Mouse (Mus musculus) CH12.LX (cell line): Measurements from ENCODE around the gene Ccdc169. TPM values are rescaled to one million over a fixed set of nuclear protein-coding genes. Genes with fewer than 3 reads are reported as not detected.

Source experiments
- DNase-seq: peaks from one replicate; pipeline ENCODE4 v3.0.0-alpha.2; 2013; ENCODE audit errors: extremely low read depth
- H3K27ac ChIP-seq: 2 replicates; pipeline ENCODE4 v1.5.1; 2012; ENCODE audit warnings: low read depth, mild to moderate bottlenecking, control low read depth, moderate library complexity; ENCODE audit not compliant: insufficient read depth
- H3K27me3 ChIP-seq: replicated peaks from 2 replicates; pipeline ENCODE3; 2012; ENCODE audit warnings: inconsistent platforms
- H3K36me3 ChIP-seq, 2 experiments: replicated peaks in 1 of 2; 2 replicates each; pipeline versions ENCODE3 to v1.6.1; 2012; ENCODE audit warnings: inconsistent platforms in 1 of 2, low read length in 1 of 2, mild to moderate bottlenecking in 1 of 2, mixed read lengths in 1 of 2, moderate library complexity in 1 of 2; ENCODE audit not compliant: control insufficient read depth in 1 of 2, insufficient read depth in 1 of 2
- H3K4me1 ChIP-seq, 2 experiments: 2 replicates each; pipeline ENCODE4 v1.6.1; 2012; ENCODE audit warnings: inconsistent platforms in 1 of 2, moderate library complexity in 1 of 2; ENCODE audit not compliant: insufficient read depth in 2 of 2, control insufficient read depth in 1 of 2
- H3K4me2 ChIP-seq: 2 replicates; pipeline ENCODE4 v1.6.1; 2012; ENCODE audit warnings: low read depth, mild to moderate bottlenecking, control low read depth; ENCODE audit not compliant: poor library complexity, insufficient read depth, severe bottlenecking
- H3K4me3 ChIP-seq, 3 experiments: fragments of 150-350 bp in 1 of 3; sonication (generic) in 1 of 3; replicated peaks in 1 of 3; 2 replicates each; pipeline versions ENCODE3 to v1.5.1; 2011 to 2012; ENCODE audit warnings: low read depth in 2 of 3, low read length in 2 of 3, mild to moderate bottlenecking in 2 of 3, moderate library complexity in 2 of 3, control low read depth in 1 of 3, improper control_type of control experiment in 1 of 3, inconsistent platforms in 1 of 3, mixed read lengths in 1 of 3; ENCODE audit not compliant: poor library complexity in 1 of 3
- H3K79me2 ChIP-seq: replicated peaks from 2 replicates; pipeline ENCODE4 v1.6.1; 2012; ENCODE audit warnings: mild to moderate bottlenecking, moderate library complexity; ENCODE audit not compliant: control insufficient read depth, poor library complexity, insufficient read depth, severe bottlenecking; ENCODE audit errors: extremely low read depth
- H3K9ac ChIP-seq: 2 replicates; pipeline ENCODE4 v1.6.1; 2012; ENCODE audit warnings: low read depth, mild to moderate bottlenecking, control low read depth, moderate library complexity; ENCODE audit not compliant: insufficient read depth
- H3K9me3 ChIP-seq: replicated peaks from 2 replicates; pipeline ENCODE3; 2012; ENCODE audit warnings: low read length, inconsistent platforms, mixed read lengths
- BHLHE40 ChIP-seq: IDR thresholded peaks from 2 replicates; pipeline ENCODE4 v1.6.1; 2011; ENCODE audit warnings: mild to moderate bottlenecking, low read depth, low read length, improper control_type of control experiment
- CHD1 ChIP-seq: IDR thresholded peaks from 2 replicates; pipeline ENCODE4 v1.6.1; 2012; ENCODE audit warnings: low read depth, low read length, improper control_type of control experiment, inconsistent platforms
- CHD2 ChIP-seq: IDR thresholded peaks from 2 replicates; pipeline ENCODE4 v1.6.1; 2011; ENCODE audit warnings: low read length, improper control_type of control experiment
- CTCF ChIP-seq, 2 experiments: IDR thresholded peaks in 1 of 2; conservative IDR thresholded peaks in 1 of 2; 2 replicates each; pipeline ENCODE4 v1.5.1; 2011 to 2012; ENCODE audit warnings: low read depth in 2 of 2, low read length in 2 of 2, improper control_type of control experiment in 1 of 2, inconsistent platforms in 1 of 2, mild to moderate bottlenecking in 1 of 2, moderate library complexity in 1 of 2
- EP300 ChIP-seq: IDR thresholded peaks from 2 replicates; pipeline ENCODE4 v1.6.1; 2011; ENCODE audit warnings: low read length, improper control_type of control experiment
- ETS1 ChIP-seq: conservative IDR thresholded peaks from 2 replicates; pipeline ENCODE4 v1.6.1; 2012; ENCODE audit warnings: low read depth, mild to moderate bottlenecking, inconsistent platforms, low read length, improper control_type of control experiment, moderate library complexity
- HCFC1 ChIP-seq: IDR thresholded peaks from 2 replicates; pipeline ENCODE4 v1.6.1; 2012; ENCODE audit warnings: low read depth, mild to moderate bottlenecking, inconsistent platforms, low read length, improper control_type of control experiment
- IRF4 ChIP-seq: IDR thresholded peaks from 2 replicates; pipeline ENCODE4 v1.6.1; 2014; ENCODE audit warnings: low read depth, mild to moderate bottlenecking, inconsistent platforms, low read length, improper control_type of control experiment
- JUN ChIP-seq: IDR thresholded peaks from 2 replicates; pipeline ENCODE4 v1.6.1; 2011; ENCODE audit warnings: low read depth, mild to moderate bottlenecking, low read length, improper control_type of control experiment, moderate library complexity; ENCODE audit not compliant: insufficient read depth
- MAFK ChIP-seq: IDR thresholded peaks from 2 replicates; pipeline ENCODE4 v1.6.1; 2011; ENCODE audit warnings: low read length, improper control_type of control experiment; ENCODE audit not compliant: insufficient replicate concordance
- MAX ChIP-seq: IDR thresholded peaks from 2 replicates; pipeline ENCODE4 v1.6.1; 2011; ENCODE audit warnings: low read length, improper control_type of control experiment
- MYC ChIP-seq: IDR thresholded peaks from 2 replicates; pipeline ENCODE4 v1.6.1; 2011; ENCODE audit warnings: low read depth, mild to moderate bottlenecking, improper control_type of control experiment, low read length
- NRF1 ChIP-seq: IDR thresholded peaks from 2 replicates; pipeline ENCODE4 v1.6.1; 2014; ENCODE audit warnings: low read depth, mild to moderate bottlenecking, inconsistent platforms, low read length, improper control_type of control experiment, moderate library complexity
- POLR2A ChIP-seq: IDR thresholded peaks from 2 replicates; pipeline ENCODE4 v1.6.1; 2011; ENCODE audit warnings: low read depth, mild to moderate bottlenecking, improper control_type of control experiment, low read length
- POLR2AphosphoS2 ChIP-seq: IDR thresholded peaks from 2 replicates; pipeline ENCODE4 v1.6.1; 2011; ENCODE audit warnings: low read depth, low read length, improper control_type of control experiment
- RAD21 ChIP-seq: IDR thresholded peaks from 2 replicates; pipeline ENCODE4 v1.6.1; 2011; ENCODE audit warnings: low read depth, mild to moderate bottlenecking, low read length, improper control_type of control experiment, moderate library complexity
- RCOR1 ChIP-seq: conservative IDR thresholded peaks from 2 replicates; pipeline ENCODE4 v1.6.1; 2012; ENCODE audit warnings: low read depth, mild to moderate bottlenecking, inconsistent platforms, low read length, improper control_type of control experiment
- SIN3A ChIP-seq: IDR thresholded peaks from 2 replicates; pipeline ENCODE4 v1.6.1; 2012; ENCODE audit warnings: low read length, improper control_type of control experiment, inconsistent platforms
- TCF12 ChIP-seq: IDR thresholded peaks from 2 replicates; pipeline ENCODE4 v1.6.1; 2014; ENCODE audit warnings: low read depth, mild to moderate bottlenecking, inconsistent platforms, low read length, improper control_type of control experiment
- UBTF ChIP-seq: IDR thresholded peaks from 2 replicates; pipeline ENCODE4 v1.6.1; 2012; ENCODE audit warnings: low read depth, mild to moderate bottlenecking, inconsistent platforms, low read length, improper control_type of control experiment, moderate library complexity
- USF2 ChIP-seq: conservative IDR thresholded peaks from 2 replicates; pipeline ENCODE4 v1.6.1; 2011; ENCODE audit warnings: low read depth, low read length, improper control_type of control experiment
- ZKSCAN1 ChIP-seq: IDR thresholded peaks from 2 replicates; pipeline ENCODE4 v1.6.1; 2012; ENCODE audit warnings: low read depth, inconsistent platforms, low read length, improper control_type of control experiment, borderline replicate concordance
- dilution Hi-C: fragments of 300-500 bp; cut with MboI; formaldehyde crosslinking; loops from 2 replicates; pipeline ENCODE4 v1.14.3; 2020; ENCODE audit warnings: low sequenced_read_pairs; ENCODE audit not compliant: extremely low pct_unique_long_range_greater_than_20kb, extremely low pct_ligation_motif_present
- in situ Hi-C: fragments of 300-500 bp; cut with MboI; formaldehyde crosslinking; loops from 3 replicates; pipeline ENCODE4 v1.14.3; 2019; ENCODE audit warnings: low sequenced_read_pairs, low pct_ligation_motif_present, low pct_unique_long_range_greater_than_20kb, mixed read lengths
- polyA plus RNA-seq: library from polyadenylated mRNA; unstranded; fragments of >175 nt; gene quantifications from 2 replicates; pipeline ENCODE4 v1.2.1, GENCODE M21; 2012; ENCODE audit warnings: low read depth; ENCODE audit not compliant: insufficient read length
- total RNA-seq, 2 experiments: library from RNA; depleted of rRNA; stranded (reverse); fragments of 300-350 nt in 1 of 2; fragments of >200 nt in 1 of 2; gene quantifications; 2 replicates each; pipeline ENCODE4 v1.2.3; 2012 to 2014

Ccdc169 gene
- 0.08 and 0.13 TPM in 2 replicates for total RNA-seq (2012; rRNA removed)
- total RNA-seq (2014; rRNA removed), result 0.15 TPM in 1 of 2 replicates, not detected in the other
- 0.10 and 0.14 TPM in 2 replicates for polyA plus RNA-seq

DNA sequence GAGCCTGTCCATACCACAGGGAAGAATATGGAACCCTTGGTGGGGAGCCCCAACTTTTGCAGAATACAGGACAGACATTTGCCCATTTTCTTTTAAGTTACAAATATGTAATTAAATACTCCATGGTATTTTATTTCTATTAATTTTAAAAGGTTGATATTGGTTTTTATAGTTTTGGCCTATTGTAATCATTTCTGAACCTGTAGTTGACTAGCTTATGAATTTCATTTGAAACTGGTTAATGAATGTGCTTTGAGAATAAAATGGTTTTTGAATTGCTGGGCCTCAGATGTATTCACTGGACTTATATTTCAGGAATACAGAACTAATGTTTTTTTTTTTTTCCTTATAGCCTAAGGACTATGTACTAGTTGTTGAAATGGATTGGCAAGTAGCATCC lies at the start of gene Ccdc169:
Ccdc169 (plus strand) TSS at position 301 of the 400 bp plus-strand sequence.
- H3K4me3 ChIP-seq, result no peak within 1 kb of the TSS
- no peaks in the 10 kb centered on the region for H3K79me2 ChIP-seq
- H3K4me1 ChIP-seq, result no peaks in the 10 kb centered on the region
- in situ Hi-C loops, result no loop called here
- TF ChIP-seq SIN3A (no peak), IRF4 (no peak), ZKSCAN1 (no peak), MAFK (no peak), RCOR1 (no peak), CHD2 (no peak), USF2 (no peak), EP300 (no peak), POLR2AphosphoS2 (no peak), HCFC1 (no peak), NRF1 (no peak), JUN (no peak), CHD1 (no peak), POLR2A (no peak), TCF12 (no peak), MAX (no peak), BHLHE40 (no peak), UBTF (no peak), MYC (no peak)
- TF ChIP-seq, all 38 proteins: peak for 0
- Histone ChIP-seq H3K27me3 (no peaks in the 10 kb centered on the region), H3K9me3 (no peaks in the 10 kb centered on the region), H3K27ac (no peak within 1 kb of the TSS), H3K4me2 (no peak within 1 kb of the TSS), H3K36me3 (peaks cover 32 to 64% of the 10 kb centered on the region in 2 experiments), H3K9ac (no peak within 1 kb of the TSS)
- no peak for DNase-seq
- dilution Hi-C loops, result no loop called here

DNA sequence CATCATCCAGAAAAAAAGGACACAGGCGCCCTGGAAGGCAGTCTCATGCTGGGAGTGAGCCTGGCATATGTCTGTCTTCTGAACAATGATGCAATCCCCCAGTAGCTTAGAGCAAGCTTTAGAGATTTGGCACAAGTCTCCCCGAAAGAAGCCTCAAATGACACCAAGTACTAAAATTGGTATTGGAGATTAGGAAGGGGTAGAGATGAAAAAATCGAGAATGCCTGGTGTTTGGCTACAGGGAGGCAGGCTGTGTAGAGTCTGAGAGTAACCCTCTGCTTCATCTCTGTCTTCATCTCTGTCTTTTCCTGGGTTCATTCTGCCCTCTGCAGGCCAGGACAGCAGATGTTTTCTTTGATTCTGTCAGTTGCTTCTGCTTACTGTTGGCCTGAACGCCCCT lies 49.8 kb upstream of the Ccdc169 start:
- dilution Hi-C loops, result no loop called here
- H3K27me3 ChIP-seq, result no peaks in the 10 kb centered on the region
- H3K4me2 ChIP-seq, result no peak overlapping the region
- DNase-seq, result no peak
- no peak overlapping the region for H3K9ac ChIP-seq
- no peak overlapping the region for H3K27ac ChIP-seq
- no peaks in the 10 kb centered on the region for H3K36me3 ChIP-seq
- H3K4me1 ChIP-seq, result no peaks in the 10 kb centered on the region
- H3K9me3 ChIP-seq, result no peaks in the 10 kb centered on the region
- in situ Hi-C loops, result no loop called here
- H3K4me3 ChIP-seq, result no peak overlapping the region
- peak; percentile 46 for TF ChIP-seq RAD21
- TF ChIP-seq EP300, result no peak
- TF ChIP-seq CTCF (conservative IDR thresholded peaks at IDR 0.05 in 1 of 2, IDR thresholded peaks at IDR 0.05 in 1 of 2; ENCODE audit: low read depth in 2 of 2, low read length in 2 of 2), result peak in 1 of 2 experiments; percentile 60; a peak in 2 of 4 replicates
- no peak for TF ChIP-seq ETS1
- TF ChIP-seq POLR2AphosphoS2, result no peak
- H3K79me2 ChIP-seq, result no peaks in the 10 kb centered on the region
